Mouse (Mus musculus) CH12.LX (cell line): ENCODE measurements at regions not wholly inside any gene's neighbourhood (a gene's known extent, or its start where the extent isn't known, plus 50 kb on each side); places are given as distances from the start of the nearest gene placed in this dataset.

Experiments
- DNase-seq: peaks from one replicate; pipeline ENCODE4 v3.0.0-alpha.2; 2013; ENCODE audit errors: extremely low read depth
- H3K27ac ChIP-seq: 2 replicates; pipeline ENCODE4 v1.5.1; 2012; ENCODE audit warnings: low read depth, mild to moderate bottlenecking, control low read depth, moderate library complexity; ENCODE audit not compliant: insufficient read depth
- H3K27me3 ChIP-seq: replicated peaks from 2 replicates; pipeline ENCODE3; 2012; ENCODE audit warnings: inconsistent platforms
- H3K36me3 ChIP-seq, 2 experiments: replicated peaks in 1 of 2; 2 replicates each; pipeline versions ENCODE3 to v1.6.1; 2012; ENCODE audit warnings: inconsistent platforms in 1 of 2, low read length in 1 of 2, mild to moderate bottlenecking in 1 of 2, mixed read lengths in 1 of 2, moderate library complexity in 1 of 2; ENCODE audit not compliant: control insufficient read depth in 1 of 2, insufficient read depth in 1 of 2
- H3K4me1 ChIP-seq, 2 experiments: 2 replicates each; pipeline ENCODE4 v1.6.1; 2012; ENCODE audit warnings: inconsistent platforms in 1 of 2, moderate library complexity in 1 of 2; ENCODE audit not compliant: insufficient read depth in 2 of 2, control insufficient read depth in 1 of 2
- H3K4me2 ChIP-seq: 2 replicates; pipeline ENCODE4 v1.6.1; 2012; ENCODE audit warnings: low read depth, mild to moderate bottlenecking, control low read depth; ENCODE audit not compliant: poor library complexity, insufficient read depth, severe bottlenecking
- H3K4me3 ChIP-seq, 3 experiments: fragments of 150-350 bp in 1 of 3; sonication (generic) in 1 of 3; replicated peaks in 1 of 3; 2 replicates each; pipeline versions ENCODE3 to v1.5.1; 2011 to 2012; ENCODE audit warnings: low read depth in 2 of 3, low read length in 2 of 3, mild to moderate bottlenecking in 2 of 3, moderate library complexity in 2 of 3, control low read depth in 1 of 3, improper control_type of control experiment in 1 of 3, inconsistent platforms in 1 of 3, mixed read lengths in 1 of 3; ENCODE audit not compliant: poor library complexity in 1 of 3
- H3K79me2 ChIP-seq: replicated peaks from 2 replicates; pipeline ENCODE4 v1.6.1; 2012; ENCODE audit warnings: mild to moderate bottlenecking, moderate library complexity; ENCODE audit not compliant: control insufficient read depth, poor library complexity, insufficient read depth, severe bottlenecking; ENCODE audit errors: extremely low read depth
- H3K9ac ChIP-seq: 2 replicates; pipeline ENCODE4 v1.6.1; 2012; ENCODE audit warnings: low read depth, mild to moderate bottlenecking, control low read depth, moderate library complexity; ENCODE audit not compliant: insufficient read depth
- H3K9me3 ChIP-seq: replicated peaks from 2 replicates; pipeline ENCODE3; 2012; ENCODE audit warnings: low read length, inconsistent platforms, mixed read lengths
- CHD1 ChIP-seq: IDR thresholded peaks from 2 replicates; pipeline ENCODE4 v1.6.1; 2012; ENCODE audit warnings: low read depth, low read length, improper control_type of control experiment, inconsistent platforms
- CHD2 ChIP-seq: IDR thresholded peaks from 2 replicates; pipeline ENCODE4 v1.6.1; 2011; ENCODE audit warnings: low read length, improper control_type of control experiment
- CTCF ChIP-seq, 2 experiments: IDR thresholded peaks in 1 of 2; conservative IDR thresholded peaks in 1 of 2; 2 replicates each; pipeline ENCODE4 v1.5.1; 2011 to 2012; ENCODE audit warnings: low read depth in 2 of 2, low read length in 2 of 2, improper control_type of control experiment in 1 of 2, inconsistent platforms in 1 of 2, mild to moderate bottlenecking in 1 of 2, moderate library complexity in 1 of 2
- ELF1 ChIP-seq: IDR thresholded peaks from 2 replicates; pipeline ENCODE4 v1.6.1; 2014; ENCODE audit warnings: low read depth, mild to moderate bottlenecking, inconsistent platforms, low read length, improper control_type of control experiment
- ETS1 ChIP-seq: conservative IDR thresholded peaks from 2 replicates; pipeline ENCODE4 v1.6.1; 2012; ENCODE audit warnings: low read depth, mild to moderate bottlenecking, inconsistent platforms, low read length, improper control_type of control experiment, moderate library complexity
- MAX ChIP-seq: IDR thresholded peaks from 2 replicates; pipeline ENCODE4 v1.6.1; 2011; ENCODE audit warnings: low read length, improper control_type of control experiment
- MAZ ChIP-seq: IDR thresholded peaks from 2 replicates; pipeline ENCODE4 v1.6.1; 2012; ENCODE audit warnings: low read depth, mild to moderate bottlenecking, inconsistent platforms, low read length, improper control_type of control experiment, moderate library complexity
- MEF2A ChIP-seq: IDR thresholded peaks from 2 replicates; pipeline ENCODE4 v1.6.1; 2014; ENCODE audit warnings: low read depth, mild to moderate bottlenecking, inconsistent platforms, low read length, improper control_type of control experiment, borderline replicate concordance
- MXI1 ChIP-seq: IDR thresholded peaks from 2 replicates; pipeline ENCODE4 v1.6.1; 2011; ENCODE audit warnings: mild to moderate bottlenecking, low read depth, low read length, improper control_type of control experiment
- MYC ChIP-seq: IDR thresholded peaks from 2 replicates; pipeline ENCODE4 v1.6.1; 2011; ENCODE audit warnings: low read depth, mild to moderate bottlenecking, improper control_type of control experiment, low read length
- NELFE ChIP-seq: IDR thresholded peaks from 2 replicates; pipeline ENCODE4 v1.6.1; 2011; ENCODE audit warnings: low read depth, low read length, improper control_type of control experiment
- NRF1 ChIP-seq: IDR thresholded peaks from 2 replicates; pipeline ENCODE4 v1.6.1; 2014; ENCODE audit warnings: low read depth, mild to moderate bottlenecking, inconsistent platforms, low read length, improper control_type of control experiment, moderate library complexity
- PAX5 ChIP-seq: IDR thresholded peaks from 2 replicates; pipeline ENCODE4 v1.6.1; 2012; ENCODE audit warnings: low read length, inconsistent platforms, mixed read lengths
- POLR2AphosphoS2 ChIP-seq: IDR thresholded peaks from 2 replicates; pipeline ENCODE4 v1.6.1; 2011; ENCODE audit warnings: low read depth, low read length, improper control_type of control experiment
- RAD21 ChIP-seq: IDR thresholded peaks from 2 replicates; pipeline ENCODE4 v1.6.1; 2011; ENCODE audit warnings: low read depth, mild to moderate bottlenecking, low read length, improper control_type of control experiment, moderate library complexity
- SMC3 ChIP-seq: IDR thresholded peaks from 2 replicates; pipeline ENCODE4 v1.6.1; 2011; ENCODE audit warnings: low read depth, low read length, improper control_type of control experiment
- USF1 ChIP-seq: IDR thresholded peaks from 2 replicates; pipeline ENCODE4 v1.6.1; 2014; ENCODE audit warnings: low read depth, mild to moderate bottlenecking, inconsistent platforms, low read length, improper control_type of control experiment
- ZKSCAN1 ChIP-seq: IDR thresholded peaks from 2 replicates; pipeline ENCODE4 v1.6.1; 2012; ENCODE audit warnings: low read depth, inconsistent platforms, low read length, improper control_type of control experiment, borderline replicate concordance
- dilution Hi-C: fragments of 300-500 bp; cut with MboI; formaldehyde crosslinking; loops from 2 replicates; pipeline ENCODE4 v1.14.3; 2020; ENCODE audit warnings: low sequenced_read_pairs; ENCODE audit not compliant: extremely low pct_unique_long_range_greater_than_20kb, extremely low pct_ligation_motif_present
- in situ Hi-C: fragments of 300-500 bp; cut with MboI; formaldehyde crosslinking; loops from 3 replicates; pipeline ENCODE4 v1.14.3; 2019; ENCODE audit warnings: low sequenced_read_pairs, low pct_ligation_motif_present, low pct_unique_long_range_greater_than_20kb, mixed read lengths

DNA sequence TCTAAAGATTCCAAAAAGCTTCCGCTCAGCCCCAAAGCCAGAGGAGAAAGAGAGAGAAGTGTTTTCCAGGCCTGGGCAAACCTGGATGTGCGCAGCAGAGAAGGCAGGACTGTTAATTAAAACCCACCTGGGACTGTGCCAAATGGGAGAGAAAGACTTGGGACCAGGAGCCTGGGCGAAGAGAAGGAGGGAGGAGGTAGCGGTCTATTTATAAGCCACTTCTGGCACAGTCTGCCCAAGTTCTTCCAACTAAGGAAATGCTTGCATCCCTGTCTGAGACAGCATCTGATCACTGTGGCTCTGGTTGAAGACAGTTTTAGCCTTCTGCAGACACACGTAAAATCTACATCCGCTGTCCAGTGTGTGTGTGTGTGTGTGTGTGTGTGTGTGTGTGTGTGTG is 424.7 kb downstream of the Rps24 start:
- H3K9ac ChIP-seq: no peak overlapping the region
- no peaks in the 10 kb centered on the region for H3K36me3 ChIP-seq
- in situ Hi-C loops: no loop called here

DNA sequence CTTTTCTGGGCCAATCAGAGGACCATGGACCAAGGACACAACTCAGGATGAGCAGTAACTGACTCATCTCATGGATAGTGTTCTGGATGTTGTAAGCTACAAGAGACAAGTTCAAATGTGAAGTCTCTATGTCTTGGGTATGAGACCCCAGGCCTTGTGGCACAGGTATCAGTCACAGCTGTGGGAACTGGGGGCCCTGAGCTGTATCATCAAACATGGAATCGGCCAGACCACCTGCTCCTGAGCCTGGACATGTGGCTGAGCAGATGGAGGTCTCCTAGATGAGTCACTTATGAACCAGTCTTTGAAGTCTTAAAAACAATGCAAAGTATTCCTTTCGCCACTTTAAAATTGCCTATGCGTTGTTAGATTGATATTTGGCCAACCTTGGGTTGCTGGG is 432.1 kb downstream of the Rps24 start:
- no peak for DNase-seq
- dilution Hi-C loops (no loop called here), in situ Hi-C loops (no loop called here)
- no peak for TF ChIP-seq RAD21
- no peak for TF ChIP-seq ETS1
- TF ChIP-seq ZKSCAN1: no peak
- Histone ChIP-seq H3K4me1 (no peaks in the 10 kb centered on the region), H3K27ac (no peak overlapping the region), H3K79me2 (no peaks in the 10 kb centered on the region), H3K4me2 (no peak overlapping the region), H3K9ac (no peak overlapping the region), H3K27me3 (peaks cover 24% of the 10 kb centered on the region), H3K9me3 (no peaks in the 10 kb centered on the region), H3K4me3 (no peak overlapping the region), H3K36me3 (no peaks in the 10 kb centered on the region)

More for the DNA sequence above, 424.7 kb downstream of the Rps24 start:
- H3K27me3 ChIP-seq: peaks cover 42% of the 10 kb centered on the region
- H3K4me2 ChIP-seq: no peak overlapping the region
- no peaks in the 10 kb centered on the region for H3K9me3 ChIP-seq
- H3K79me2 ChIP-seq: no peaks in the 10 kb centered on the region
- dilution Hi-C loops: no loop called here
- H3K4me3 ChIP-seq: no peak overlapping the region
- TF ChIP-seq MAX: no peak
- TF ChIP-seq CTCF (conservative IDR thresholded peaks at IDR 0.05 in 1 of 2, IDR thresholded peaks at IDR 0.05 in 1 of 2; ENCODE audit: low read depth in 2 of 2, low read length in 2 of 2): no peak
- TF ChIP-seq NRF1: no peak
- no peak for TF ChIP-seq SMC3
- no peak for TF ChIP-seq NELFE
- no peak for TF ChIP-seq USF1
- no peak for TF ChIP-seq CHD1
- TF ChIP-seq PAX5: no peak
- no peak for TF ChIP-seq POLR2AphosphoS2
- TF ChIP-seq RAD21: no peak
- no peak for TF ChIP-seq MXI1
- TF ChIP-seq, all 38 proteins: peak for 0
- Histone ChIP-seq H3K27ac (no peak overlapping the region), H3K4me1 (no peaks in the 10 kb centered on the region)
- DNase-seq: no peak

DNA sequence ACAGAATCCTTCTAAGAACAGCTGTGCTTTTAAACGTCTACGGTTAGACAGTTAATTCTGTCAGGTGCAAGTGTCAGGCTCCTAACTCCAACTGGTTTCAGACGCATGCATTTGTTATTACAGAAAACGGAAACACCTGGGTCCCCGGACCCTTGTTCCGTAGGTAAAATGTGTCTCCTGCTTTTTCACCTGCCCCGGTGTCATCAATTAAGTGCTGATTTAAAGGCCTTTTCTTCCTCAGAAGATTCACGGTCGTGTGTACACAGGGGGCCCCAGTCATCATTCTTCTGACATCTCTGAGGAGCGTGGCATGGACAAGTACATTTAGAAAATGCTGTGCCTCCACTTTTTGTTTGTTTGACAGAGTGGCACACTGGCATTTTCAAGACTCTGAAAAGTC is 435.1 kb downstream of the Rps24 start:
- dilution Hi-C loops: no loop called here
- in situ Hi-C loops: no loop called here
- Histone ChIP-seq H3K9me3 (no peaks in the 10 kb centered on the region), H3K4me3 (no peak overlapping the region), H3K4me2 (no peak overlapping the region), H3K79me2 (no peaks in the 10 kb centered on the region), H3K27me3 (peaks cover 20% of the 10 kb centered on the region)
- DNase-seq: no peak
- no peak for TF ChIP-seq MYC
- no peak for TF ChIP-seq ZKSCAN1
- TF ChIP-seq CHD2: no peak
- no peak for TF ChIP-seq ELF1
- no peak for TF ChIP-seq MAX
- no peak for TF ChIP-seq MEF2A
- no peak for TF ChIP-seq MAZ
- TF ChIP-seq, all 38 proteins: peak for 0
- H3K27ac ChIP-seq: no peak overlapping the region
- H3K4me1 ChIP-seq: no peaks in the 10 kb centered on the region
- H3K36me3 ChIP-seq: no peaks in the 10 kb centered on the region
- H3K9ac ChIP-seq: no peak overlapping the region
